Mouse (Mus musculus): ENCODE data around the gene Map1s.

Gene Map1s

GRCm38 (mm10) chr8:70941478-70941877 is 35.7 kb downstream of the Map1s start:
- DNase-seq (ENCODE audit: low spot score), result no peak

- DNase-seq (ENCODE audit: low spot score), result no peak
These were observed 37.5 kb downstream of the Map1s start for GRCm38 (mm10) chr8:70943187-70943586.

GRCm38 (mm10) chr8:70949847-70950246 is 44.1 kb downstream of the Map1s start:
- DNase-seq (ENCODE audit: low spot score), result no peak

- DNase-seq (ENCODE audit: low spot score), result no peak
These were observed 55.2 kb downstream of the Map1s start for GRCm38 (mm10) chr8:70960703-70961472.

- peak; percentile 2 for DNase-seq (ENCODE audit: low spot score)
These were observed 58.4 kb downstream of the Map1s start for GRCm38 (mm10) chr8:70964159-70964558.

GRCm38 (mm10) chr8:70964861-70965260 is 59.1 kb downstream of the Map1s start:
- DNase-seq (ENCODE audit: low spot score), result no peak
